ENCODE assay signal across 8 mouse cellular contexts in genomic region chr11:118975427-118975826, GRCm38 (mm10). TPM values are rescaled to one million over a fixed set of nuclear protein-coding genes. Genes with fewer than 3 reads are reported as not detected.
A peak's percentile ranks its signal among the peaks of the same experiment; 100 is the strongest.
DNase-seq lines count a peak whose midpoint lies in the region; ATAC-seq lines count a peak whose summit lies in the region.
"Had no signal": no experiment of that assay in that cellular context is flagged by ENCODE, and none has a peak within 500 bp of the region (broad histone marks: within the 10 kb centered on the region; RNA-seq: fewer than 3 reads in every experiment).

No protein-coding gene starts in this region.

- WGBS in intestine, embryonic 14.5 days = under 1% methylated on average over 10 of the region's 10 CpGs

- H3K27ac ChIP-seq in intestine, embryonic 14.5 days (ENCODE audit: low read depth) = no peak overlapping the region

- intact Hi-C loops in left cerebral cortex, postnatal 14 days (cut with DNase I) = loop anchor here (2.0 to 10.0 kb wide), 3 partner anchors 65 to 233 kb away; partner anchors contain the start of gene Rbfox3

- no peaks in the 10 kb centered on the region for H3K9me3 ChIP-seq in intestine, embryonic 14.5 days (ENCODE audit: control insufficient read depth, low read length)

- peak overlapping the region; percentile 22; the same call in 1 of the 2 replicates for H3K4me2 ChIP-seq in intestine, embryonic 14.5 days (ENCODE audit: low read length)

- no peak overlapping the region for H3K4me3 ChIP-seq in intestine, embryonic 14.5 days (ENCODE audit: low read depth, low read length)

- DNase-seq in T-cell, adult 2 months (ENCODE audit: low spot score) = peak; percentile 32
- peak; percentile 91 for DNase-seq in cerebellum, adult 9-10 months
- DNase-seq in frontal cortex, adult 2 months (ENCODE audit: extremely low spot score in 1 of 2, low spot score in 1 of 2) = peak; percentile 51 to 93
- DNase-seq in intestine, embryonic 14.5 days (ENCODE audit: low spot score) = peak; percentile 88
- peak; percentile 84 to 87 for DNase-seq in left cerebral cortex, postnatal 14 days (ENCODE audit: low spot score in 2 of 2)
- DNase-seq in mesoderm, embryonic 11.5 days (ENCODE audit: low read depth, low spot score) = peak; percentile 83
- peak; percentile 84 for DNase-seq in right cerebral cortex, postnatal 4 days

- H3K36me3 ChIP-seq in intestine, embryonic 14.5 days (ENCODE audit: control insufficient read depth, insufficient read depth, low read length) = no peaks in the 10 kb centered on the region

- H3K4me1 ChIP-seq in intestine, embryonic 14.5 days (replicated peaks; ENCODE audit: control insufficient read depth, insufficient read depth, low read length) = no peaks in the 10 kb centered on the region

- ATAC-seq in intestine, embryonic 14.5 days (replicated peaks; ENCODE audit: low FRiP score, low TSS enrichment, low read depth) = no peak

- H3K9ac ChIP-seq in intestine, embryonic 14.5 days (ENCODE audit: low read length) = no peak overlapping the region

- H3K27me3 ChIP-seq in intestine, embryonic 14.5 days (replicated peaks; ENCODE audit: control insufficient read depth, insufficient read depth, low read length) = peaks cover 5% of the 10 kb centered on the region; the same call in 1 of the 2 replicates

RNA-seq across cellular contexts. Expression of gene Enpp7, which starts 12.6 kb away (rescaled TPM):
- polyA plus RNA-seq in frontal cortex, adult 2 months (2012; rRNA removed) = 0.08 and 0.10 TPM in 2 replicates
- polyA plus RNA-seq in intestine, embryonic 14.5 days (2014; fragmentation: Nextera tagmentation; extraction: Ambion mirVana) = not detected in 2 replicates
- total RNA-seq in left cerebral cortex, postnatal 14 days (2021) = not detected
- total RNA-seq: neutrophil, adult 5-6 weeks had no signal

RNA-seq across cellular contexts. Expression of gene Cbx2, which starts 47.3 kb away (rescaled TPM):
- 2.8 and 3.3 TPM in 2 replicates for polyA plus RNA-seq in frontal cortex, adult 2 months (2012; rRNA removed)
- 31.5 and 32.0 TPM in 2 replicates for polyA plus RNA-seq in intestine, embryonic 14.5 days (2014; fragmentation: Nextera tagmentation; extraction: Ambion mirVana)
- 1 to 10 TPM; 2.4 to 3.4 TPM for total RNA-seq in left cerebral cortex, postnatal 14 days (2021)

Comparison
In these comparisons a context has a peak if more than half of its experiments do, and no peak if none do; other contexts are left out.
1. DNase-seq: peak in every context shown above with its lines; median percentile 91 in cerebellum, adult 9-10 months; 88 in intestine, embryonic 14.5 days; 86 in left cerebral cortex, postnatal 14 days; 84 in right cerebral cortex, postnatal 4 days; 83 in mesoderm, embryonic 11.5 days; 72 in frontal cortex, adult 2 months; 32 in T-cell, adult 2 months.